Mouse (Mus musculus) heart, postnatal 0 days (tissue): ENCODE measurements around the gene Cd8b1. TPM values are rescaled to one million over a fixed set of nuclear protein-coding genes. Genes with fewer than 3 reads are reported as not detected.

ENCODE experiments used
- ATAC-seq: fragments of 200-750 bp; cut with Nextera tagmentation; 2 replicates; pipeline ENCODE4 v1.8.0; 2017; ENCODE audit warnings: low read depth, moderate number of reproducible peaks, moderate library complexity; ENCODE audit not compliant: insufficient read depth
- DNase-seq: peaks from one replicate; pipeline ENCODE4 v3.0.0-alpha.2; 2016; ENCODE audit warnings: low spot score
- H3K27ac ChIP-seq: fragments of 300-500 bp; sonication (generic); 2 replicates; pipeline ENCODE4 v1.5.1; 2014; ENCODE audit warnings: low read depth, mild to moderate bottlenecking
- H3K27me3 ChIP-seq: fragments of 300-500 bp; sonication (generic); 2 replicates; pipeline ENCODE4 v1.6.1; 2014; ENCODE audit warnings: low read length, mixed read lengths; ENCODE audit not compliant: control insufficient read depth, insufficient read depth
- H3K36me3 ChIP-seq: fragments of 300-500 bp; sonication (generic); replicated peaks from 2 replicates; pipeline ENCODE4 v1.6.1; 2014; ENCODE audit warnings: low read length, mixed read lengths; ENCODE audit not compliant: control insufficient read depth, insufficient read depth
- H3K4me1 ChIP-seq: fragments of 300-500 bp; sonication (generic); 2 replicates; pipeline ENCODE4 v1.6.1; 2014; ENCODE audit warnings: antibody characterized with exemption; ENCODE audit not compliant: control insufficient read depth, insufficient read depth
- H3K4me2 ChIP-seq: fragments of 300-500 bp; sonication (generic); 2 replicates; pipeline ENCODE4 v1.6.1; 2014; ENCODE audit warnings: low read depth, mild to moderate bottlenecking, low read length, moderate library complexity
- H3K4me3 ChIP-seq: fragments of 300-500 bp; sonication (generic); 2 replicates; pipeline ENCODE4 v1.5.1; 2014; ENCODE audit warnings: low read depth, low read length
- H3K9ac ChIP-seq: fragments of 300-500 bp; sonication (generic); replicated peaks from 2 replicates; pipeline ENCODE4 v1.6.1; 2014; ENCODE audit warnings: low read depth, low read length, mixed read lengths
- H3K9me3 ChIP-seq: fragments of 300-500 bp; sonication (generic); replicated peaks from 2 replicates; pipeline ENCODE4 v1.6.1; 2016; ENCODE audit warnings: low read length; ENCODE audit not compliant: control insufficient read depth
- CTCF ChIP-seq: IDR thresholded peaks from 2 replicates; pipeline ENCODE4 v1.5.1; 2016; ENCODE audit warnings: antibody characterized with exemption, control low read depth, low read depth
- EP300 ChIP-seq: IDR thresholded peaks from 2 replicates; pipeline ENCODE4 v1.6.1; 2016; ENCODE audit warnings: antibody characterized with exemption, low read depth
- WGBS: fragments of 180-500 bp; shearing (Covaris S2); extraction: QIAGEN DNeasy Blood & Tissue Kit; methylation state at CpG from one replicate; pipeline ENCODE4 v1.1.7; 2014; 5-methylcytosine and 5-hydroxymethylcytosine counted together
- polyA plus RNA-seq: library from polyadenylated mRNA; unstranded; fragments of >200 nt; fragmentation: Nextera tagmentation; extraction: Ambion mirVana; gene quantifications from 2 replicates; pipeline ENCODE4 v1.2.1, GENCODE M21; 2015
- total RNA-seq: library from RNA; depleted of rRNA; stranded (reverse); fragments of >200 nt; gene quantifications from 2 replicates; pipeline ENCODE4 v1.2.3, GENCODE M21; 2014; ENCODE audit warnings: low replicate concordance

Cd8b1 gene
- total and polyA plus RNA-seq, 2 experiments from 2014 or later = 0.18 TPM; not detected in 1

- no peaks in the 10 kb centered on the region for H3K36me3 ChIP-seq
- H3K27me3 ChIP-seq = no peaks in the 10 kb centered on the region
- no peak overlapping the region for H3K27ac ChIP-seq
- H3K9ac ChIP-seq = no peak overlapping the region
- no peaks in the 10 kb centered on the region for H3K4me1 ChIP-seq
- H3K4me2 ChIP-seq = no peak overlapping the region
- TF ChIP-seq EP300 = no peak
- TF ChIP-seq CTCF = no peak
- no peak overlapping the region for H3K4me3 ChIP-seq
- ATAC-seq (no peak), DNase-seq (no peak)
- H3K9me3 ChIP-seq = no peaks in the 10 kb centered on the region
- WGBS = 64% methylated on average over 2 of the region's 2 CpGs
These were observed 24.5 kb upstream of the Cd8b1 start for GRCm38 (mm10) chr6:71298051-71298450.

GRCm38 (mm10) chr6:71298751-71299150 is 23.8 kb upstream of the Cd8b1 start:
- DNase-seq (no peak), ATAC-seq (no peak)
- Histone ChIP-seq H3K9ac (no peak overlapping the region), H3K9me3 (no peaks in the 10 kb centered on the region), H3K4me3 (no peak overlapping the region), H3K27ac (no peak overlapping the region), H3K27me3 (no peaks in the 10 kb centered on the region), H3K4me1 (no peaks in the 10 kb centered on the region), H3K36me3 (no peaks in the 10 kb centered on the region), H3K4me2 (no peak overlapping the region)
- TF ChIP-seq EP300 (no peak), CTCF (peak; percentile 53)
- 46% methylated on average over 3 of the region's 3 CpGs for WGBS

- no peaks in the 10 kb centered on the region for H3K27me3 ChIP-seq
- no peak overlapping the region for H3K9ac ChIP-seq
- TF ChIP-seq EP300 = no peak
- TF ChIP-seq CTCF = peak; percentile 43
- no peaks in the 10 kb centered on the region for H3K36me3 ChIP-seq
- no peaks in the 10 kb centered on the region for H3K9me3 ChIP-seq
- H3K4me3 ChIP-seq = no peak overlapping the region
- no peak for DNase-seq
- H3K4me2 ChIP-seq = no peak overlapping the region
- H3K27ac ChIP-seq = no peak overlapping the region
- WGBS = 60% methylated on average over 6 of the region's 6 CpGs
- no peak for ATAC-seq
- H3K4me1 ChIP-seq = no peaks in the 10 kb centered on the region
These were observed 20.4 kb upstream of the Cd8b1 start for GRCm38 (mm10) chr6:71302097-71302731.

- peak overlapping the region; percentile 12; the same call in 1 of the 2 replicates for H3K27ac ChIP-seq
- no peaks in the 10 kb centered on the region for H3K36me3 ChIP-seq
- H3K4me3 ChIP-seq = no peak overlapping the region
- H3K27me3 ChIP-seq = no peaks in the 10 kb centered on the region
- H3K4me1 ChIP-seq = no peaks in the 10 kb centered on the region
- no peak for ATAC-seq
- no peak for DNase-seq
- H3K9me3 ChIP-seq = no peaks in the 10 kb centered on the region
- no peak overlapping the region for H3K9ac ChIP-seq
- 77% methylated on average over 8 of the region's 8 CpGs for WGBS
- TF ChIP-seq CTCF = no peak
- no peak for TF ChIP-seq EP300
- H3K4me2 ChIP-seq = no peak overlapping the region
These were observed 15.1 kb upstream of the Cd8b1 start for GRCm38 (mm10) chr6:71307486-71307885.

- ATAC-seq (no peak), DNase-seq (no peak)
- no peaks in the 10 kb centered on the region for H3K9me3 ChIP-seq
- H3K27me3 ChIP-seq = no peaks in the 10 kb centered on the region
- no peak for TF ChIP-seq CTCF
- no peak for TF ChIP-seq EP300
- 84% methylated on average over 3 of the region's 3 CpGs for WGBS
- no peaks in the 10 kb centered on the region for H3K36me3 ChIP-seq
- peak within 1 kb of the TSS; percentile 26; the same call in 1 of the 2 replicates for H3K4me3 ChIP-seq
- H3K4me1 ChIP-seq = no peaks in the 10 kb centered on the region
- no peak within 1 kb of the TSS; the same call in 1 of the 2 replicates for H3K4me2 ChIP-seq
- H3K27ac ChIP-seq = peak within 1 kb of the TSS; percentile 20; the same call in 1 of the 2 replicates
- no peak within 1 kb of the TSS; the same call in 1 of the 2 replicates for H3K9ac ChIP-seq
These were observed 733 bp upstream of the Cd8b1 start, which contains the start of gene Smyd1 for GRCm38 (mm10) chr6:71321826-71322283. TSS of gene Smyd1 (minus strand) at chr6:71322233.

- Histone ChIP-seq H3K9ac (no peak overlapping the region), H3K36me3 (no peaks in the 10 kb centered on the region), H3K9me3 (no peaks in the 10 kb centered on the region), H3K27me3 (no peaks in the 10 kb centered on the region), H3K4me1 (no peaks in the 10 kb centered on the region), H3K4me2 (no peak overlapping the region; the same call in 1 of the 2 replicates), H3K4me3 (no peak overlapping the region; the same call in 1 of the 2 replicates), H3K27ac (no peak overlapping the region)
- DNase-seq = no peak
- ATAC-seq = no peak
- WGBS = 79% methylated on average over 9 of the region's 9 CpGs
- no peak for TF ChIP-seq CTCF
- TF ChIP-seq EP300 = no peak
These were observed 2.2 kb downstream of the Cd8b1 start for GRCm38 (mm10) chr6:71324816-71325215.
